Mouse (Mus musculus) embryonic facial prominence, embryonic 10.5 days (tissue): ENCODE measurements around the gene H2al1i. TPM values are rescaled to one million over a fixed set of nuclear protein-coding genes. Genes with fewer than 3 reads are reported as not detected.
"Not testable (repeated sequence)": the region's sequence is repeated elsewhere in the genome, so short reads cannot be mapped to it uniquely, and the experiment has no call there.

ENCODE experiments used
- DNase-seq: peaks from one replicate; pipeline ENCODE4 v3.0.0-alpha.2; 2017; ENCODE audit warnings: low spot score
- H3K27ac ChIP-seq: fragments of 300-500 bp; sonication (generic); replicated peaks from 2 replicates; pipeline ENCODE4 v1.5.1; 2016; ENCODE audit warnings: mild to moderate bottlenecking
- H3K27me3 ChIP-seq: fragments of 300-500 bp; sonication (generic); replicated peaks from 2 replicates; pipeline ENCODE4 v1.6.1; 2016; ENCODE audit warnings: low read depth, mild to moderate bottlenecking; ENCODE audit not compliant: poor library complexity, severe bottlenecking
- H3K36me3 ChIP-seq: fragments of 300-500 bp; sonication (generic); replicated peaks from 2 replicates; pipeline ENCODE4 v1.6.1; 2016; ENCODE audit warnings: mild to moderate bottlenecking, moderate library complexity
- H3K4me1 ChIP-seq: fragments of 300-500 bp; sonication (generic); 2 replicates; pipeline ENCODE4 v1.6.1; 2016
- H3K4me3 ChIP-seq: fragments of 300-500 bp; sonication (generic); 2 replicates; pipeline ENCODE4 v1.5.1; 2016; ENCODE audit warnings: mild to moderate bottlenecking, moderate library complexity
- H3K9me3 ChIP-seq: fragments of 300-500 bp; sonication (generic); 2 replicates; pipeline ENCODE4 v1.6.1; 2016; ENCODE audit warnings: mild to moderate bottlenecking
- WGBS: fragments of 180-500 bp; shearing (Covaris S2); methylation state at CpG from one replicate; pipeline ENCODE4 v1.1.7; 2016; 5-methylcytosine and 5-hydroxymethylcytosine counted together
- polyA plus RNA-seq: library from polyadenylated mRNA; unstranded; fragments of >200 nt; fragmentation: Nextera tagmentation; extraction: Ambion mirVana; gene quantifications from 2 replicates; pipeline ENCODE4 v1.2.1, GENCODE M21; 2016

Gene H2al1i
- polyA plus RNA-seq, 1 experiment from 2014 or later, result not detected

- not testable (repeated sequence) for H3K27ac ChIP-seq, H3K9me3 ChIP-seq, H3K4me3 ChIP-seq, H3K36me3 ChIP-seq, DNase-seq, H3K4me1 ChIP-seq
- H3K27me3 ChIP-seq, result peaks cover 29% of the 10 kb centered on the region
- 90% methylated on average over 2 of the region's 2 CpGs for WGBS
These were observed 3.1 kb downstream of the H2al1i start, which contains the start of gene H2al1j for GRCm38 (mm10) chrX:11327522-11327921. H2al1j (plus strand) TSS chrX:11327822.

GRCm38 (mm10) chrX:11345762-11346161, 21.3 kb downstream of the H2al1i start:
- 46% methylated on average over 9 of the region's 9 CpGs for WGBS
- H3K27me3 ChIP-seq, result peaks cover 76% of the 10 kb centered on the region
- peaks cover 19% of the 10 kb centered on the region for H3K4me1 ChIP-seq
- no peaks in the 10 kb centered on the region for H3K36me3 ChIP-seq
- H3K4me3 ChIP-seq, result no peak overlapping the region
- H3K27ac ChIP-seq, result no peak overlapping the region
- no peaks in the 10 kb centered on the region for H3K9me3 ChIP-seq
- DNase-seq, result peak; percentile 62

GRCm38 (mm10) chrX:11346756-11347155, 22.3 kb downstream of the H2al1i start:
- no peak for DNase-seq
- Histone ChIP-seq H3K9me3 (no peaks in the 10 kb centered on the region), H3K27ac (no peak overlapping the region), H3K4me3 (no peak overlapping the region), H3K27me3 (peaks cover 77% of the 10 kb centered on the region), H3K36me3 (no peaks in the 10 kb centered on the region), H3K4me1 (peaks cover 19% of the 10 kb centered on the region)
- 88% methylated on average over 3 of the region's 3 CpGs for WGBS

- WGBS, result 87% methylated on average over 6 of the region's 6 CpGs
- Histone ChIP-seq H3K4me3 (no peak overlapping the region), H3K9me3 (no peaks in the 10 kb centered on the region), H3K36me3 (no peaks in the 10 kb centered on the region), H3K4me1 (peaks cover 9% of the 10 kb centered on the region), H3K27me3 (peaks cover 93% of the 10 kb centered on the region), H3K27ac (no peak overlapping the region)
- no peak for DNase-seq
These were observed 36.4 kb downstream of the H2al1i start for GRCm38 (mm10) chrX:11360823-11361222.

- peaks cover 93% of the 10 kb centered on the region for H3K27me3 ChIP-seq
- DNase-seq, result no peak
- WGBS, result 90% methylated on average over 2 of the region's 2 CpGs
- H3K27ac ChIP-seq, result no peak overlapping the region
- H3K36me3 ChIP-seq, result no peaks in the 10 kb centered on the region
- H3K9me3 ChIP-seq, result no peaks in the 10 kb centered on the region
- peaks cover 9% of the 10 kb centered on the region for H3K4me1 ChIP-seq
- no peak overlapping the region for H3K4me3 ChIP-seq
These were observed 36.8 kb downstream of the H2al1i start for GRCm38 (mm10) chrX:11361261-11361660.

- peaks cover 95% of the 10 kb centered on the region for H3K27me3 ChIP-seq
These were observed 39.4 kb downstream of the H2al1i start for GRCm38 (mm10) chrX:11363890-11364289.

GRCm38 (mm10) chrX:11365151-11365550, 40.7 kb downstream of the H2al1i start:
- Histone ChIP-seq H3K36me3 (no peaks in the 10 kb centered on the region), H3K9me3 (no peaks in the 10 kb centered on the region), H3K27ac (no peak overlapping the region; the same call in 1 of the 2 replicates), H3K4me3 (no peak overlapping the region), H3K27me3 (peaks cover 96% of the 10 kb centered on the region), H3K4me1 (peaks cover 9% of the 10 kb centered on the region)
- WGBS, result 52% methylated on average over 12 of the region's 12 CpGs
- peak; percentile 49 for DNase-seq

More at GRCm38 (mm10) chrX:11363890-11364289, 39.4 kb downstream of the H2al1i start:
- Histone ChIP-seq H3K4me1 (peaks cover 9% of the 10 kb centered on the region), H3K9me3 (no peaks in the 10 kb centered on the region), H3K27ac (no peak overlapping the region), H3K4me3 (no peak overlapping the region), H3K36me3 (no peaks in the 10 kb centered on the region)
- WGBS, result 67% methylated on average over 6 of the region's 6 CpGs
- DNase-seq, result no peak

Other genes with a start within 250 kb of the H2al1i start
- gene H2al1a, start 25.4 kb upstream of the H2al1i start, polyA plus RNA-seq, result not detected in 2 replicates
- gene H2al1b, start 22.2 kb upstream of the H2al1i start, polyA plus RNA-seq, result not detected in 2 replicates
- not detected in 2 replicates for gene H2al1c, start 19.0 kb upstream of the H2al1i start, polyA plus RNA-seq
- not detected in 2 replicates for gene H2al1d, start 15.8 kb upstream of the H2al1i start, polyA plus RNA-seq
- gene H2al1e, start 12.7 kb upstream of the H2al1i start, polyA plus RNA-seq, result not detected in 2 replicates
- not detected in 2 replicates for gene H2al1f, start 9.5 kb upstream of the H2al1i start, polyA plus RNA-seq
- gene H2al1g, start 6.4 kb upstream of the H2al1i start, polyA plus RNA-seq, result not detected in 2 replicates
- not detected in 2 replicates for gene H2al1h, start 3.2 kb upstream of the H2al1i start, polyA plus RNA-seq
- not detected in 2 replicates for gene H2al1j, start 3.2 kb downstream of the H2al1i start, polyA plus RNA-seq